Mouse (Mus musculus): ENCODE data around the gene Plekhh2.

- no peak for TF ChIP-seq CTCF (IDR thresholded peaks at IDR 0.05; ENCODE audit: low read depth, low read length)
- TF ChIP-seq POLR2A (IDR thresholded peaks at IDR 0.05; ENCODE audit: borderline replicate concordance, low read depth, low read length), result no peak
These were observed 4.2 kb downstream of the Plekhh2 start for GRCm38 (mm10) chr17:84515901-84516300.

All from bone marrow macrophage, adult 2 months (primary cell).